Mouse (Mus musculus): ENCODE measurements around the gene Plod1.

GRCm38 (mm10) chr4:147865651-147866050, 70.9 kb downstream of the Plod1 start:
- TF ChIP-seq POLR2A (IDR thresholded peaks at IDR 0.05; ENCODE audit: low read depth, low read length): no peak
- TF ChIP-seq CTCF (IDR thresholded peaks at IDR 0.05; ENCODE audit: borderline replicate concordance, insufficient read depth, low read length): no peak
